Mouse (Mus musculus): ENCODE results near the gene Suds3.

Suds3 gene

GRCm38 (mm10) chr5:117135869-117136268 lies 20.0 kb upstream of the Suds3 start:
- no peak for DNase-seq (ENCODE audit: low spot score in 2 of 2)

DNA sequence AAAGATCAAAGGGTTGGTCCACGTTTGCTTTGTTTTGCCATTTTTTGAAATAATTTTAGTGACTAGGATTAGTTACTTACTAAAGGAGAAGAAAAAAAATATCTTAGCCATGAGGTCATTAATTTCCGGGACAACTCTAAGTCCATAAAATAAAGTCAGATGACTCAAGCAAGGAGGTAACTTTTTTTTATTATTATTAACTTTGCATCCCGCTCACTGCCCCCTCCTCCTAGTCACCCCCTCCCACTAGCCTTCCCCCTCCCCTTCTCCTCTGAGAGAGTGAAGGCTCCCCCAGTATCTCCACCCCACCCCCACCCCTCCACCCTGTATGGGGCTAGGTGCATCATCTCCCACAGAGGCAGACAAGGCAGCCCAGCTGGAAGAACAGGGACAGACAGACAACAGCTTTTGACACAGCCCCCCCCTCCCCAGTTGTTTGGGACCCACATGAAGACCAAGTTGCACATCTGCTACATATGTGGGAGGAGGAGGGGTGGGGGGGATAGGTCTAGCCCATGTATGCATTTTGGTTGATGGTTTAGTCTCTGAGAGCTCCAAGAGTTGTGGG lies 19.1 kb upstream of the Suds3 start:
- no peak for DNase-seq (ENCODE audit: low spot score in 2 of 2)

DNA sequence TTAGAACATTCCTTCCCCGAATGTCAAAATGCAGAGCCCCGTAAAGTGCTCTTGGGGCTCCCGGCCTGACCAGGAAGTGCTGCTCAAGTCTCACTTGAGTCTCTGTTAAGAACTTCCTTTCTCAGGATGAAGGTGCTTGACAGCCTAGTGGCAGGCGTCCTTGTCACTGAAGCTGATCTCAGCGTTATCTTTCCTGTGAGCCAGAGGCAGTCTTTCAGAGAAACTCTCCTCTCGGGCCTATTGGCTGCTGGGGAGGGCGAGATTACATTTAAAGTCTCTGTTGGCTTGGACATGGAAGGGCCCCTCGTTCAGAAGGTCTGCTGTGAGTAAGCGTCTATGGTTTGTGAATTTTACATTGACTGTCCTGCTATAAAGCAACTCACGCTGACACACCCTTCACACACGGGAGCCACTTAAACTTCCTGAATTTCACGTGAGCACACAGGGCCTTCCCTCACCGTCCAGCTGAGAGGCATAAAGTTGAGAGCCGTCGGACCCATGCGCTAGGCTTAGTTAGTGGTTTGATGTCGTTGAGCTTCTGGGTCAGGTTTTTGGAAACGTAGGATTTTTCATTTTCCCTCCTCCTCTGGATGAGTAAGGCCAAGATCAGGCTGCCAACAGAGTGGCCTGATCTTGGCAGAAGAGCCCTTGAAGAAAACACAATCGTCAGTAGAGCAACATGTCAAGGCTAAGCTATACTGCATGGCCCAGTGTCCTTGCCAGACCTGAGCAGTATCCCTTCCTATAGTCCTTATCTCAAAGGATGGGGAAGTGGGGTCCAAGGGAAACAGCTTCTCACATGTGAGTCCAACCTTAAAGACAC lies 18.4 kb upstream of the Suds3 start:
- no peak for DNase-seq (ENCODE audit: low spot score in 2 of 2)

DNA sequence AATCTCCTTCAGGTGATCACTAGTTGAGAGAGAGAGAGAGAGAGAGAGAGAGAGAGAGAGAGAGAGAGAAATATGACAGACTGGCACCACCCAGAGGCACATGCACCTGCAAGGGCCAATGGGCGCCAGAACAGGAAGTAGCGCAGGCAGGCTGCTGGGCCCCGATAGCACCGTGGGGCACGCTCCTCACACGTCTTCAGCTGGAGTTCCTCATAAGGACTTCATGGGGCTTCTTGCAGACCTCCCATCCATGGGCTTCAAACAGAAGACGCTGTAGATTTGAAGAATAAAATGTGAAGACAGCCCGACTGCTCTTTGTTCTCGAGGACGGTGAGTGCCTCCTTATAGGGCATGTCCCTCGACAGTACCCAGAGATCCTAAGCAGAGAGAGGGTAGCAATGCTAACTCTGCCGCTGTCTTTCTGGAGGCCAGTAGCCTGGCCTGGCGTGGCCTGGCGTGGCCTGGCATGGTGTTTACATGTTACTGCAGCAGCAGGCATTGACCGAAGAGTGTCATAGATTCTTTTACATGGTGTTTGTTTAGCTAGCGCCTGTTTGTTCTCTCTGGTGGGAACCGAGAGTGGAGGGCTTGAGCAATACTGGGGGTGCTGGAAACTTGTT lies 17.6 kb upstream of the Suds3 start:
- no peak for DNase-seq (ENCODE audit: low spot score in 2 of 2)

- no peak for DNase-seq (ENCODE audit: low spot score in 2 of 2)
Measured at GRCm38 (mm10) chr5:117130726-117131125, 14.8 kb upstream of the Suds3 start.

- no peak for DNase-seq (ENCODE audit: low spot score in 2 of 2)
Measured at GRCm38 (mm10) chr5:117127051-117127450, 11.1 kb upstream of the Suds3 start.

GRCm38 (mm10) chr5:117125482-117126346 lies 9.8 kb upstream of the Suds3 start:
- DNase-seq (ENCODE audit: low spot score in 2 of 2) = no peak

GRCm38 (mm10) chr5:117123840-117124239 lies 7.9 kb upstream of the Suds3 start:
- DNase-seq (ENCODE audit: low spot score in 2 of 2) = no peak

DNA sequence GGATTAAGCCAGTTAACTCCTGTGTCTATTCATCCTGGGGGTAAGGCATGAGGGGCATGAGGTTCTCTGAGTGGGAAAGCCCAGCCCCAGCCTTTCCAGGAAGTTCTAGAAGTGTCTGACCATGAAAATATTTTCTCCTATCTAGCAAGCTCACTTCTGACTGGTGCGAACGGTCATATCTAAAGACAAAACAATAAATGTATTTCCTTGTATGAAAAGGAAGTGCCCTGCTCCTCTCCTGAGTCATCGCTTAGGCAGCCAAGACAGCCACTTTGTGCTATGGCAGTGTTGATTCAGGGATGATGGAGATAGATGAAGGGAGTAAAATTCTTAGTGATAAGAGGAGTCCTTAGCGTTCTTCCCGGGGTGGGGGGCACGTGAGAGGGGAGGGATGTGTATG lies 7.2 kb upstream of the Suds3 start:
- DNase-seq (ENCODE audit: low spot score in 2 of 2) = no peak

DNA sequence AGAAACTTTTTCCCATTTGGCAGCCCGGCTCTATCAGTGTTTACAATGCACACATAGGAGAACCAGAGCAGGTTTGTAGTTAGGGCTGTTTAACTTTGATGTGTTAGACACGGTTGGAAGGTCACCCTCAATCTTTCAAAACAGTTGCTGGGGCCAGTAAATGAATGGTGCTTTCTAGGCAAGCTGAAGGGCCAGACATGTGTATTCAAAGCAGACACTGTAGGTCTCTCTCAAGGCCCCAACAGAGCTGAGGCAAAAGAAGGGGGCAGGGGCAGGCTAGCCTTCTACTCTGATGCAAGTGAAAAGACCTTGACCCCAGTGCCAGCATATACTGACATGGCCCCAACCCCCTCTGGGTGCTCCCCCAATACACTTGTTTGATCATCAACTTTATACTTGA lies 5.7 kb upstream of the Suds3 start:
- DNase-seq (ENCODE audit: low spot score in 2 of 2) = no peak

DNA sequence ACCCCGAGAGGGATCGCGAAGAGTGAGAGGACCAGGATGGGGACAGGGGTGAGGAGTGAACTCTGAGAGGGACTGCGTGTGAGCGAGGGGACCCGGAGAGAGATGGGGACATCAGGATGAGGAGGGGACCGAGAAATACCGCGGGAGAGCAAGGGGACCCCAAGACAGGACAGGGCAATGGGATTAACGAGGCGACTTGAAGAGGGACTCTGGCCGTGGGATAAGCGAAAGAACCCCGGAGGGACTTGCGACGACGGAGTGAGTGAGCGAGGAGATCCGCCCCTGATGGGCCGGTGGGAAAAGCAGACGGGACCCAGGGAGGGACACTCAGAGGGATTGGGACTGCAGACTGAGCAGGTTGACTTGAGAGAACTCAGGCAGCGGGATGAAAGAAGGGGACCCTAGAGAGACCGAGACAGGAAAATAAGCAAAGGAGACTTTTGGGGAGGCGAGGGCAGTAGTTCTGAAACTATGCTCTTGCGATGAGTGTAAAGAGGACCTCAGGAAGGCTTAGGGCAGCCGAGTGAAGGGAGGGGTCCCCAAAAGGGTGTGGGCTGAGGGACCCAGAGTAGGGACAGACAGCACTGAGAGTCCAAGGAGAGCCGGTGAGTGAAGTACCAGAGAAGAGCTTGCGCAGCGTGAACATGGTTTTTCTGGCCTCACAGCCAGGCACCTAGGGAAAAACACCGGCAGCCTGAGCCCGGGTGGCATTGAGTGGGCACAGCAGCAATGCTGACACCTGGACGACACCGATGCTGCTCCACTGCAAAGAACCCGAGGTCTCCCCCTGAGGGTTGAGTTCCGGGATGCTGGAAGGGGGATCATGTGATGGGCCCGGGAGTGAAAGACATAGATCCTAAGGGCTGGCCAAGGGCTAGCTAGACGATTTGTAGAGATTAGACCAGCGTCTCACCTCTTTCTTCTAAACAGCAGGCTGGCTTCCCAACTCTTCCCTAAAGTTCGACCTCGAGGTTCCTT lies 4.9 kb upstream of the Suds3 start:
- DNase-seq (ENCODE audit: low spot score in 2 of 2) = no peak

DNA sequence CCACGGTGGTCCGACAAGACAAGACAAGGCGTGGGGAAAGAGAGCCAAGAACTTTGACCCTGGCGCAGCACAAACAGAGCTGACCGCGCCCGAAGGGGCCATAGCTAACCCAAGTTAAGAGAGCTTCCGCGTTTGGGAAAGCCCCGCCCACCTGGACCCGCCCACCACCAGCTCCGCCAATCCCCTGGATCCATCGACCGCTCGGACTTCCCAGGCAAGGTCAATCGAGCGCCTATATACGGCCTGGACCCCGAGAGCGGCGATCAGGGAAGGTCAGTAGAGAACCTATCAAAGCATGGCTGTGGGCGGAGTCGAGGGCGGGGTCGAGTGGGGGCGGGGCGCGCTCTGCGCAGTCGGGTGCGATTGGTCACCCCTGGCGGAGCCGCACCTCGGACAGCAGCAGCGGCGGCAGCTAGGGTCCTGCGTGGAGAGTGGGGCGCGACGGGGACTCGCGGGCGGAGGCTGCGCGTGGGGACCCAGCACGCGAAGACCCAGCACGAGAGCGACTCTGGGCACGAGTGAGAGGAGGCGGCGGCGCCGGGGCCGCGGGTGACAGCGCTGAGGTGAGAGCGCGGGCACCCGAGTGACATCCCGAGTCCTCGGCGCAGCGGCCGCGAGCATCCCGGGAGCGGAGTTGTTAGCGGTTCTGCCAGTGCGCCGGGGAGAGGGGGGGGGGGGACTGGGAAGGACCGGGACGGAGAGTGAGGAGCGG lies 4.0 kb upstream of the Suds3 start, which contains the start of gene Taok3:
Taok3 (plus strand) TSS at position 353 of the 712 bp plus-strand sequence.
- peak; percentile 97 to 98 for DNase-seq (ENCODE audit: low spot score in 2 of 2)

DNA sequence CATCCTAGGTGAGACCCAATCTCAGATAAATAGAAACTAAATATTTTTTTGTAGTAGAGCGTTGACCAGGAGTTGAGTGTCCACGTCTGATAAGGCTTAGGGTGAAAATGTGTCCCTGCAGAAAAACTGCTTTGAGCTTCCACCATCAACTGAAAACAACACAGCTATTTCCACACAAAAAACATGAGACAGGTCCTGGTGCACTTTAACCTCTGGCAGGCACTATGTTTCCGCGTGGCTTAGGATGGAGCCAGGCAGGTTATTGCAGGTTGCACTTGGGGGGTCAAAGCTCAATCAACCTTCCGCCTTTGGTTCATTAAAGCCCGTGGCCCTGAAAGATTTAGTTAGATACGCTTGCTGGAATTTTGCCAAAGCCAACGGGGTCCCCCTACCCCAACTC lies 2.9 kb upstream of the Suds3 start:
- DNase-seq (ENCODE audit: low spot score in 2 of 2) = no peak

DNA sequence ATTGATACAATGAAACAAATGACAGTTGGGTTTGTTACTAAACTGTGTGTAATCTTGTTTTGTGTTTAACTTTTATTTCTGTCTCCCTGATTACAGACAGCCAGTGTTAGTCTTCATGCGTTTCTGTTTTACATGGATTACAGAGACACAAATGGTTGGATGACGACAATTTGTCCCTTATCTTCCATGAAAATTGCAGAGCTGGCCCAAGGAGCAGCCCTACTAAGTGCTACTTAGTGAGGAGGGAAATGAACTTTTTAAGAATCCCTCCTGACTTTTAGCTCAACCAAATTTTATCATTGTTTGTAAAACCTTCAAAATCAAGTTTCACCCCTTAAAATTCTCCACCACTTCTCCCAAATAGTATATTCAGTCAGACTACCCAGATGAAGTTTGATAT lies 2.3 kb upstream of the Suds3 start:
- DNase-seq (ENCODE audit: low spot score in 2 of 2) = no peak

GRCm38 (mm10) chr5:117117716-117118115 lies 1.8 kb upstream of the Suds3 start:
- DNase-seq (ENCODE audit: low spot score in 2 of 2) = no peak

DNA sequence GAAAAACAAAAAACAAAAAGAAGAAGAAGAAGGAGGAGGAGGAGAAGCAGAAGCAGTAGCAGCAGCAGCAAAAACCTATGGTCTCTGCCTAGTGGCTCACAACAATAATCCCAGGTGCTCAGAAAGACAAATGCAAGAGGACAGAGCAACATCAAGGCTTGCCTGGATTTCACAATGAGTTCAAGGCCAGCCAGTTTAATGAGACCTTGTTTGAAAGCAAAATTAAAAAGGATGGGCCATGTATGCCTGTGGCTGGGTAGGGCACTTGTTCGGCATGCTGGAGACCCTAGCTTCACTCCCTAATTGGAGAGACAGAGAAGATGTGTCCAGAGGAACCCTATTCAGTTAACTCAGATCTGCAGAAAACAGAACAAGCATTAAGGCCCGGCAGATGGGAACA lies 1.3 kb upstream of the Suds3 start:
- no peak for DNase-seq (ENCODE audit: low spot score in 2 of 2)

GRCm38 (mm10) chr5:117116660-117117059 lies 747 bp upstream of the Suds3 start:
- DNase-seq (ENCODE audit: low spot score in 2 of 2) = no peak

GRCm38 (mm10) chr5:117115193-117115767 lies 633 bp downstream of the Suds3 start:
- DNase-seq (ENCODE audit: low spot score in 2 of 2) = peak in 1 of 2 experiments; percentile 39

- DNase-seq (ENCODE audit: low spot score in 2 of 2) = no peak
Measured at GRCm38 (mm10) chr5:117114581-117115192, 1.2 kb downstream of the Suds3 start.

Data from frontal cortex, postnatal 10 days (tissue).